Mouse (Mus musculus): Measurements from ENCODE around the gene Rpl35.

DNA sequence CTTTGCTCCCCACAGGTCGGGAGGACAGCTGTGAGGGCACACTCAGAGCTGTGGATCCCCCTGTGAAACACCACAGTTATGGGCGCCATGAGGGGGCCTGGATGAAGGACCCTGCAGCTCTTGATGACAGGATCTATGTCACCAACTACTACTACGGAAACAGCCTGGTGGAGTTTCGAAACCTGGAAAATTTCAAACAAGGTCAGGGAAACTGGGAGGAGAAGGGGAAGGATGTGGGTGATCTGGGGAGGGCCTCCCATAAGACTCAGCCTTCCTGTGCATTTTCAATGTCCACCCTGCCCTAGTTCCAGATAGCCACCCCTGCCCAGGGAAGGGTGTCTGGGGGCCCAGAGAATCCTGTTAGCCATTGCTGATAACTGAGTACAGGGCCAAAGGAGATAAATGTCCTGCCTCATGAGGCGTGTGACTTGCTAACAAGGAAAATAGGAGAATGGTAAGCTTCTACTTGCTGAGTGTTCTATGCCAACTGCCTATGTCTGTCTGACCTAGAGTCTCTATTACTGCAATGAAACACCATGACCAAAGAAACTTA lies 47.7 kb downstream of the Rpl35 start:
- TF ChIP-seq CTCF (conservative IDR thresholded peaks at IDR 0.05; ENCODE audit: low read length) (no peak), NANOG (IDR thresholded peaks at IDR 0.05; ENCODE audit: borderline replicate concordance, low read length) (no peak), POU5F1 (IDR thresholded peaks at IDR 0.05; ENCODE audit: borderline replicate concordance, low read length) (no peak)
